Mouse (Mus musculus) cortical plate, adult 2 months (tissue): Measurements from ENCODE around the gene Ccdc8.

ENCODE experiments used
- CTCF ChIP-seq: fragments of 200-500 bp; IDR thresholded peaks from 2 replicates; pipeline ENCODE4 v1.5.1; 2011; ENCODE audit warnings: mild to moderate bottlenecking, control low read depth, low read length; ENCODE audit not compliant: insufficient read depth; ENCODE audit errors: extremely low read depth
- POLR2A ChIP-seq: fragments of 200-500 bp; IDR thresholded peaks from 2 replicates; pipeline ENCODE4 v1.6.1; 2011; ENCODE audit warnings: mild to moderate bottlenecking, low read length, control low read depth; ENCODE audit not compliant: insufficient read depth; ENCODE audit errors: extremely low read depth

DNA sequence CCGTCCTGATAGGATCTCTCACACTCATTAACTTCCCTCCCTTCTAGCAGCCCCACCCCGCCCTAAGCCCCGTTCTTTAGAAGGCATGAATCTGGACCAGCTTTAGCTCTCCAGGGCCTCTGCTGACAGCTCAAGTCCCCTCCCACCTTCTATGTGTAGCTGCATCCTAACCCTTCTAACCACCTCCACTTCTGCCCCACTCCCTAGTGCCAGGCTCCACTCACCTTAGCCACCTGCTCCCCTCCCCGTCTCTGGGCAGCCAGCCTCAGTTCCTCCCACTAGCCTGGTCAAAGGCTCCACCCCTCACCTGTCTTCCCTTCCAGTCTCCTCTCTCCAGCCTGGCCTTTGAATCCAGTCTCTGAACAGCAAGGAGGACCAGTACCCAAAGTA is 33.0 kb downstream of the Ccdc8 start:
- TF ChIP-seq POLR2A (0 out of 2 replicates have a peak, but pooled peaks have one; percentile 16), CTCF (no peak)
